Mouse (Mus musculus) megakaryocyte, embryonic 14.5 days (primary cell): ENCODE results near the gene Adamtsl1.

Experiments
- FLI1 ChIP-seq: IDR thresholded peaks from 2 replicates; pipeline ENCODE4 v1.6.1; 2012; ENCODE audit warnings: low read length, inconsistent platforms, mixed read lengths
- GATA1 ChIP-seq: IDR thresholded peaks from 3 replicates; pipeline ENCODE4 v1.6.1; 2012; ENCODE audit warnings: mixed read lengths, low read length, inconsistent platforms, borderline replicate concordance

DNA sequence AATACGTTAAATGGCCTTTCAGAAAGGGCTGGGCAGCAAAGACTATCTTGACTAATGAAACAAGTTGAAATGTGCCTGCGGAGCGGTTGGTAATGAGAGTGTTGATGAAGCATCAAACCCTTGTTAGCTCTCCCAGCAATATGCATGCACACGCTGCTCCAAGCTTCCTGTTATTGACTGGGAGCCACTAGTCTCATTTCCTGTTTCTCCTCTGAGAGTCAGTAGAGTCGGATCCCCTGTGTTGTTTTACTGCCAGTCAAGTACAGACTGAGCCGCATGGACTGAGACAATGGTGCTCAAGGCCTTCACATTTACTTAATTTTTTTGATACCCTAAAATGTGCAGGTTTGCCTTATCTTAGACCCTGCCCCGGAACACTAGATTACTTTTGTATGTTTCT lies 77.1 kb downstream of the Adamtsl1 start:
- no peak for TF ChIP-seq GATA1
- no peak for TF ChIP-seq FLI1
